Mouse (Mus musculus): Measurements from ENCODE around the gene Alms1. TPM values are rescaled to one million over a fixed set of nuclear protein-coding genes. Genes with fewer than 3 reads are reported as not detected.

The Alms1 gene
- polyA plus RNA-seq, 1 experiment from 2014 or later: 9.0 TPM

DNA sequence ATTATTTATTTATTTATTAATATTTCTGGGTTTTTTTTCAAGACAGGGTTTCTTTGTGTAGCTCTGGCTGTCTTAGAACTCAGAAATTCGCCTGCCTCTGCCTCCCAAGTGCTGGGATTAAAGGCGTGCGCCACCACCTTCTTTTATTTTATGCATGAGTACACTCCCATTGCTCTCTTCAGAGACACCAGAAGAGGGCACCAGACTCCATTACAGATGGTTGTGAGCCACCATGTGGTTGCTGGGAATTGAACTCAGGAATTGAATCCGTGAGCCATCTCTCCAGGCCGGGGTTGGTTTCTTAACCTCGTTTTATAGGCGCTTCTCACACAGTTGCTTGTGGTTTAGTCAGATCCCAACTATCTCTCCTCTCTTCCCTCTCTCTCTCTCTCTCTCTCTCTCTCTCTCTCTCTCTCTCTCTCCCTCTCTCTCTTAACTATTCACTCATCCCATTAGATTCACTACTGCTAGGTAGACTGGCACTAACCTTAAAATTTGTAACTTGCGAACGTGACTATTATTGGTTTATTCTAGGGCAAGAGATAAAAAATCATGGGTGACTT is 445 bp upstream of the Alms1 start:
- Histone ChIP-seq H3K9me3 (ENCODE audit: control insufficient read depth, low read length) (no peaks in the 10 kb centered on the region), H3K4me2 (peak overlapping the region; percentile 63), H3K9ac (ENCODE audit: low read length) (no peak overlapping the region), H3K4me3 (ENCODE audit: low read depth, low read length) (peak overlapping the region; percentile 74; the same call in 1 of the 2 replicates), H3K36me3 (ENCODE audit: control insufficient read depth, insufficient read depth, low read length) (no peaks in the 10 kb centered on the region), H3K27me3 (ENCODE audit: control insufficient read depth, insufficient read depth, low read length) (no peaks in the 10 kb centered on the region), H3K4me1 (ENCODE audit: control insufficient read depth, insufficient read depth, low read length) (peaks cover 17% of the 10 kb centered on the region), H3K27ac (ENCODE audit: low read depth, low read length) (no peak overlapping the region)
- DNase-seq (ENCODE audit: low spot score, missing footprints) (peak; percentile 83), ATAC-seq (ENCODE audit: low FRiP score) (no peak)
- WGBS: 22% methylated on average over 9 of the region's 9 CpGs

DNA sequence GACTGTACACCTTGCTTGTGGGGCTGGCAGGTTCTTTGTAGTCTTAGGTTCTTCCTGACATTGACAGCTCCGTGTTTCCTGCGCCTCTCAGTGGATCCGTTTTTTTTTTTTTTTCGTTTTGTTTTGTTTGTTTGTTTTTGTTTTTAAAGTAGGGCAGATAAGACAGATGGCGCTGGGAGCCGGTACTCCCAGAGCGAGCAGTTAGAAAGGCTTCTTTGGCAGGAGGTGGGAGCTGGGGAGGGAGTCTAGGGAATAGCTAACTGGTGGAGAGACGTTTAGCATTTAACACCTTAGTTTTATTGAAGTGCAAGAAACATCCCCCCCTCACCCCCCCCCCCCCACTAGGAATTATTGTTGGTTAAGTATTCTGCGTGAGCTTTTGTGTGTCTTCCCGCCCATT is 833 bp downstream of the Alms1 start:
- DNase-seq (ENCODE audit: low spot score, missing footprints) (peak; percentile 82), ATAC-seq (ENCODE audit: low FRiP score) (peak; percentile 19)
- Histone ChIP-seq H3K27me3 (ENCODE audit: control insufficient read depth, insufficient read depth, low read length) (no peaks in the 10 kb centered on the region), H3K4me3 (ENCODE audit: low read depth, low read length) (peak overlapping the region; percentile 74), H3K27ac (ENCODE audit: low read depth, low read length) (peak overlapping the region; percentile 76), H3K9ac (ENCODE audit: low read length) (peak overlapping the region; percentile 86), H3K9me3 (ENCODE audit: control insufficient read depth, low read length) (no peaks in the 10 kb centered on the region), H3K4me1 (ENCODE audit: control insufficient read depth, insufficient read depth, low read length) (peaks cover 17% of the 10 kb centered on the region), H3K36me3 (ENCODE audit: control insufficient read depth, insufficient read depth, low read length) (no peaks in the 10 kb centered on the region), H3K4me2 (peak overlapping the region; percentile 63)
- WGBS: 0% methylated on average over 10 of the region's 10 CpGs

DNA sequence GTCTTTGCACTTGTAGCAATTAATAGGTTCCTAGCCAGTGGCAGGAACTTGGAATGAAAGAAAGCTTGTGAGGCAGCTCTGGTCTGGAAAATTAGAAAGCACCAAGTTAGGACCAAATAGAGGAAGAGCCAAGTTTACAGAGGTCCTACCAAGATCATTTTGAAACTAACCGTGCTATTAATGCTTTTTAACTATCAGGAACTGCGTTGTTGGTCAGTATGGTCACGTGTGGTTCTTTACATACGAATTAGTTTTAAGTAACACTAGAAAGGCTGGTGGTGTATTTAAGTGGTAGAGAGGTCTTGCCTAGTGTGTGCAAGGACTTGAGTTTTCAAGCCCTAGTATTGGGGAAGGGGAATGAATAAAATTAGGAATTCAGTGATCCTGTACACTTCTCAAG is 1.2 kb downstream of the Alms1 start:
- DNase-seq (ENCODE audit: low spot score, missing footprints): peak; percentile 87
- WGBS: 9% methylated on average over 4 of the region's 4 CpGs

DNA sequence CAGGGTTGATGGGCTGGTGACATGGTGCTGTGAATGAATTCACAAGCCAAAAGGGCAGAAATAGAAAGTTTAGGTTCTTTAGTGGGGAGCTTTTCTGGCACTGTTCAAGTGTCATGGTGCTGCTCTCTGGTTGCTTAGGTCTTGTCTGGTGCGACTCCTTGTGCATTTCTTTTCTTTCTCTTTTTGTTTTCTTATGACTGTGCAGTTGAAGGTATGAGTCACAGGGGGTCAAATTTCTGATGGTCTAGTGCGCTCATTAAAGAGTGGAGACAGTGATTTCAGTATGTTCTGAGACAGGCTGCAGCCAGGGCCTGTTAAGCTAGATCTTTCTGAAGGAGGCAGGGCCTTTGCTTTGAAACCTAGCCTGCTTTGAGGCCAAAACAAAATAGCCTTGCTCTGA is 2.8 kb downstream of the Alms1 start:
- H3K9ac ChIP-seq (ENCODE audit: low read length): peak overlapping the region; percentile 21; the same call in 1 of the 2 replicates
- no peaks in the 10 kb centered on the region for H3K9me3 ChIP-seq (ENCODE audit: control insufficient read depth, low read length)
- WGBS: 73% methylated on average over 2 of the region's 2 CpGs
- no peaks in the 10 kb centered on the region for H3K27me3 ChIP-seq (ENCODE audit: control insufficient read depth, insufficient read depth, low read length)
- no peak overlapping the region for H3K4me2 ChIP-seq
- no peak overlapping the region for H3K4me3 ChIP-seq (ENCODE audit: low read depth, low read length)
- peaks cover 17% of the 10 kb centered on the region for H3K4me1 ChIP-seq (ENCODE audit: control insufficient read depth, insufficient read depth, low read length)
- ATAC-seq (ENCODE audit: low FRiP score) (no peak), DNase-seq (ENCODE audit: low spot score, missing footprints) (no peak)
- H3K36me3 ChIP-seq (ENCODE audit: control insufficient read depth, insufficient read depth, low read length): no peaks in the 10 kb centered on the region
- H3K27ac ChIP-seq (ENCODE audit: low read depth, low read length): no peak overlapping the region

More for the DNA sequence above, 1.2 kb downstream of the Alms1 start:
- Histone ChIP-seq H3K9ac (ENCODE audit: low read length) (peak overlapping the region; percentile 86), H3K4me3 (ENCODE audit: low read depth, low read length) (peak overlapping the region; percentile 74), H3K36me3 (ENCODE audit: control insufficient read depth, insufficient read depth, low read length) (no peaks in the 10 kb centered on the region), H3K4me1 (ENCODE audit: control insufficient read depth, insufficient read depth, low read length) (peaks cover 17% of the 10 kb centered on the region), H3K27ac (ENCODE audit: low read depth, low read length) (no peak overlapping the region), H3K9me3 (ENCODE audit: control insufficient read depth, low read length) (no peaks in the 10 kb centered on the region), H3K27me3 (ENCODE audit: control insufficient read depth, insufficient read depth, low read length) (no peaks in the 10 kb centered on the region), H3K4me2 (peak overlapping the region; percentile 63)
- no peak for ATAC-seq (ENCODE audit: low FRiP score)

- no peaks in the 10 kb centered on the region for H3K4me1 ChIP-seq (ENCODE audit: control insufficient read depth, insufficient read depth, low read length)
- no peaks in the 10 kb centered on the region for H3K27me3 ChIP-seq (ENCODE audit: control insufficient read depth, insufficient read depth, low read length)
- no peak overlapping the region for H3K4me3 ChIP-seq (ENCODE audit: low read depth, low read length)
- WGBS: 81% methylated on average over 1 of the region's 1 CpGs
- H3K27ac ChIP-seq (ENCODE audit: low read depth, low read length): no peak overlapping the region
- DNase-seq (ENCODE audit: low spot score, missing footprints): no peak
- H3K9me3 ChIP-seq (ENCODE audit: control insufficient read depth, low read length): no peaks in the 10 kb centered on the region
- no peak overlapping the region for H3K9ac ChIP-seq (ENCODE audit: low read length)
- no peaks in the 10 kb centered on the region for H3K36me3 ChIP-seq (ENCODE audit: control insufficient read depth, insufficient read depth, low read length)
- H3K4me2 ChIP-seq: no peak overlapping the region
- ATAC-seq (ENCODE audit: low FRiP score): no peak
Measured at GRCm38 (mm10) chr6:85599310-85599709, 12.0 kb downstream of the Alms1 start.

- no peak overlapping the region for H3K27ac ChIP-seq (ENCODE audit: low read depth, low read length)
- H3K27me3 ChIP-seq (ENCODE audit: control insufficient read depth, insufficient read depth, low read length): no peaks in the 10 kb centered on the region
- no peaks in the 10 kb centered on the region for H3K9me3 ChIP-seq (ENCODE audit: control insufficient read depth, low read length)
- H3K36me3 ChIP-seq (ENCODE audit: control insufficient read depth, insufficient read depth, low read length): peaks cover 11% of the 10 kb centered on the region; the same call in 1 of the 2 replicates
- ATAC-seq (ENCODE audit: low FRiP score): no peak
- H3K4me3 ChIP-seq (ENCODE audit: low read depth, low read length): no peak overlapping the region
- H3K9ac ChIP-seq (ENCODE audit: low read length): no peak overlapping the region
- 96% methylated on average over 1 of the region's 1 CpGs for WGBS
- no peaks in the 10 kb centered on the region for H3K4me1 ChIP-seq (ENCODE audit: control insufficient read depth, insufficient read depth, low read length)
- DNase-seq (ENCODE audit: low spot score, missing footprints): no peak
- no peak overlapping the region for H3K4me2 ChIP-seq
Measured at GRCm38 (mm10) chr6:85610511-85610910, 23.2 kb downstream of the Alms1 start.

- Histone ChIP-seq H3K27ac (ENCODE audit: low read depth, low read length) (no peak overlapping the region), H3K4me2 (no peak overlapping the region), H3K4me3 (ENCODE audit: low read depth, low read length) (no peak overlapping the region), H3K4me1 (ENCODE audit: control insufficient read depth, insufficient read depth, low read length) (no peaks in the 10 kb centered on the region), H3K36me3 (ENCODE audit: control insufficient read depth, insufficient read depth, low read length) (peaks cover 32% of the 10 kb centered on the region), H3K9me3 (ENCODE audit: control insufficient read depth, low read length) (no peaks in the 10 kb centered on the region), H3K9ac (ENCODE audit: low read length) (no peak overlapping the region), H3K27me3 (ENCODE audit: control insufficient read depth, insufficient read depth, low read length) (no peaks in the 10 kb centered on the region)
- WGBS: 94% methylated on average over 4 of the region's 4 CpGs
- DNase-seq (ENCODE audit: low spot score, missing footprints) (no peak), ATAC-seq (ENCODE audit: low FRiP score) (no peak)
Measured at GRCm38 (mm10) chr6:85620826-85621225, 33.5 kb downstream of the Alms1 start.

- Histone ChIP-seq H3K27me3 (ENCODE audit: control insufficient read depth, insufficient read depth, low read length) (no peaks in the 10 kb centered on the region), H3K9ac (ENCODE audit: low read length) (no peak overlapping the region), H3K4me1 (ENCODE audit: control insufficient read depth, insufficient read depth, low read length) (no peaks in the 10 kb centered on the region), H3K36me3 (ENCODE audit: control insufficient read depth, insufficient read depth, low read length) (peaks cover 29% of the 10 kb centered on the region), H3K4me2 (no peak overlapping the region), H3K27ac (ENCODE audit: low read depth, low read length) (no peak overlapping the region), H3K4me3 (ENCODE audit: low read depth, low read length) (no peak overlapping the region), H3K9me3 (ENCODE audit: control insufficient read depth, low read length) (no peaks in the 10 kb centered on the region)
- DNase-seq (ENCODE audit: low spot score, missing footprints): no peak
- WGBS: 91% methylated on average over 5 of the region's 5 CpGs
- ATAC-seq (ENCODE audit: low FRiP score): no peak
Measured at GRCm38 (mm10) chr6:85621600-85621999, 34.3 kb downstream of the Alms1 start.

GRCm38 (mm10) chr6:85624511-85624910 is 37.2 kb downstream of the Alms1 start:
- Histone ChIP-seq H3K9me3 (ENCODE audit: control insufficient read depth, low read length) (no peaks in the 10 kb centered on the region), H3K27ac (ENCODE audit: low read depth, low read length) (no peak overlapping the region), H3K27me3 (ENCODE audit: control insufficient read depth, insufficient read depth, low read length) (no peaks in the 10 kb centered on the region), H3K4me3 (ENCODE audit: low read depth, low read length) (no peak overlapping the region), H3K4me2 (no peak overlapping the region), H3K36me3 (ENCODE audit: control insufficient read depth, insufficient read depth, low read length) (peaks cover 44% of the 10 kb centered on the region), H3K4me1 (ENCODE audit: control insufficient read depth, insufficient read depth, low read length) (no peaks in the 10 kb centered on the region), H3K9ac (ENCODE audit: low read length) (no peak overlapping the region)
- WGBS: 92% methylated on average over 4 of the region's 4 CpGs
- ATAC-seq (ENCODE audit: low FRiP score): no peak
- DNase-seq (ENCODE audit: low spot score, missing footprints): no peak

Measured in midbrain, embryonic 11.5 days (tissue).